In genomic region chr13:42899611-42900010, GRCm38 (mm10) we compare ENCODE assay signal across 29 mouse cellular contexts.
DNase-seq lines count a peak whose midpoint lies in the region; ATAC-seq lines count a peak whose summit lies in the region.
"Had no signal": no experiment of that assay in that cellular context is flagged by ENCODE, and none has a peak within 500 bp of the region (broad histone marks: within the 10 kb centered on the region; RNA-seq: fewer than 3 reads in every experiment).

No protein-coding gene starts in this region.

- no peaks in the 10 kb centered on the region for H3K9me3 ChIP-seq in forebrain, embryonic 12.5 days
- H3K9me3 ChIP-seq in forebrain, embryonic 16.5 days (ENCODE audit: control insufficient read depth, low read length), result no peaks in the 10 kb centered on the region
- H3K9me3 ChIP-seq: limb, embryonic 13.5 days; liver, embryonic 13.5 days; midbrain, embryonic 12.5 days had no signal

- no peak overlapping the region for H3K9ac ChIP-seq in forebrain, embryonic 12.5 days
- no peak overlapping the region for H3K9ac ChIP-seq in forebrain, embryonic 16.5 days (replicated peaks; ENCODE audit: low read depth, low read length)
- H3K9ac ChIP-seq: limb, embryonic 13.5 days; liver, embryonic 13.5 days; midbrain, embryonic 12.5 days had no signal

- peak; percentile 61 for DNase-seq in retina, postnatal 1 day
- DNase-seq in retina, embryonic 14.5 days (ENCODE audit: low spot score), result no peak
- peak; percentile 22 for DNase-seq in large intestine, adult 2 months (ENCODE audit: low read depth, low spot score)
- no peak for DNase-seq in kidney, postnatal 36 days
- DNase-seq in gastrocnemius, postnatal 36 days, result no peak
- no peak for DNase-seq in neural tube, embryonic 10.5 days (ENCODE audit: extremely low spot score, low spot score)
- DNase-seq: adrenal gland, postnatal 10 days; cerebellum, adult 8-10 months; cerebellum, postnatal 36 days; heart, postnatal 14 days; kidney, adult 11 months; kidney, postnatal 14 days; liver, embryonic 13.5 days; lung, adult 18-20 months; lung, postnatal 4 days; right cerebral cortex, adult 18-20 months; spleen, adult 18-20 months; thymus, postnatal 14 days had no signal

- intact Hi-C loops in gastrocnemius, postnatal 36 days (cut with DNase I), result no loop called here

- H3K4me2 ChIP-seq in forebrain, embryonic 12.5 days, result no peak overlapping the region
- no peak overlapping the region for H3K4me2 ChIP-seq in forebrain, embryonic 16.5 days (ENCODE audit: low read length)
- H3K4me2 ChIP-seq: limb, embryonic 13.5 days; liver, embryonic 13.5 days; midbrain, embryonic 12.5 days had no signal

- H3K4me1 ChIP-seq in forebrain, embryonic 12.5 days, result peaks cover 7% of the 10 kb centered on the region; the same call in 1 of the 2 replicates
- no peaks in the 10 kb centered on the region for H3K4me1 ChIP-seq in forebrain, embryonic 16.5 days (replicated peaks; ENCODE audit: control insufficient read depth, insufficient read depth, low read length)
- H3K4me1 ChIP-seq: limb, embryonic 13.5 days; liver, embryonic 13.5 days; megakaryocyte, embryonic 14.5 days; midbrain, embryonic 12.5 days had no signal

- no peak overlapping the region for H3K4me3 ChIP-seq in forebrain, embryonic 12.5 days (replicated peaks)
- H3K4me3 ChIP-seq in forebrain, embryonic 16.5 days (replicated peaks; ENCODE audit: low read length), result no peak overlapping the region
- H3K4me3 ChIP-seq: layer of hippocampus, adult 2 months; left cerebral cortex, adult 2 months; limb, embryonic 13.5 days; liver, embryonic 13.5 days; megakaryocyte, embryonic 14.5 days; midbrain, embryonic 12.5 days; myocyte had no signal

- no peak overlapping the region for H3K27ac ChIP-seq in forebrain, embryonic 12.5 days
- H3K27ac ChIP-seq in forebrain, embryonic 16.5 days (ENCODE audit: low read length), result no peak overlapping the region
- H3K27ac ChIP-seq: hindbrain, postnatal 0 days; layer of hippocampus, adult 2 months; left cerebral cortex, adult 2 months; limb, embryonic 13.5 days; liver, embryonic 13.5 days; midbrain, embryonic 12.5 days had no signal

- no peaks in the 10 kb centered on the region for H3K27me3 ChIP-seq in forebrain, embryonic 12.5 days
- no peaks in the 10 kb centered on the region for H3K27me3 ChIP-seq in forebrain, embryonic 16.5 days (replicated peaks; ENCODE audit: control insufficient read depth, insufficient read depth, low read length)
- H3K27me3 ChIP-seq: limb, embryonic 13.5 days; liver, embryonic 13.5 days; megakaryocyte, embryonic 14.5 days; midbrain, embryonic 12.5 days had no signal

- ATAC-seq in forebrain, embryonic 12.5 days (ENCODE audit: low FRiP score), result 0 out of 2 replicates have a peak, but pooled peaks have one; percentile 14
- ATAC-seq in forebrain, embryonic 16.5 days, result no peak
- ATAC-seq: forebrain, embryonic 14.5 days; hindbrain, postnatal 0 days; lung, postnatal 0 days had no signal

- H3K36me3 ChIP-seq in forebrain, embryonic 12.5 days (replicated peaks), result no peaks in the 10 kb centered on the region
- H3K36me3 ChIP-seq in forebrain, embryonic 16.5 days (ENCODE audit: control insufficient read depth, insufficient read depth), result no peaks in the 10 kb centered on the region
- H3K36me3 ChIP-seq: limb, embryonic 13.5 days; liver, embryonic 13.5 days; midbrain, embryonic 12.5 days had no signal

- WGBS in forebrain, embryonic 12.5 days, result 77% methylated on average over 3 of the region's 3 CpGs
- 56% methylated on average over 3 of the region's 3 CpGs for WGBS in forebrain, embryonic 16.5 days
- 20% methylated on average over 3 of the region's 3 CpGs for WGBS in large intestine, adult 2 months

Comparison
In these comparisons a context has a peak if more than half of its experiments do, and no peak if none do; other contexts are left out.
1. DNase-seq: peak in retina, postnatal 1 day (single experiment) and large intestine, adult 2 months (single experiment); none in retina, embryonic 14.5 days (single experiment), kidney, postnatal 36 days (0 of 2), gastrocnemius, postnatal 36 days (0 of 2) and neural tube, embryonic 10.5 days (single experiment).